Mouse (Mus musculus) bone marrow macrophage, adult 2 months (primary cell): ENCODE measurements at regions not wholly inside any gene's neighbourhood (a gene's known extent, or its start where the extent isn't known, plus 50 kb on each side); places are given as distances from the start of the nearest gene placed in this dataset.

Source experiments
- H3K27ac ChIP-seq: 2 replicates; pipeline ENCODE4 v1.5.1; 2012; ENCODE audit warnings: low read depth, low read length; ENCODE audit not compliant: insufficient read depth
- H3K4me1 ChIP-seq: 2 replicates; pipeline ENCODE4 v1.6.1; 2012; ENCODE audit warnings: low read length; ENCODE audit not compliant: control insufficient read depth, insufficient read depth
- H3K4me3 ChIP-seq: 2 replicates; pipeline ENCODE4 v1.5.1; 2012; ENCODE audit warnings: mild to moderate bottlenecking, low read length, moderate library complexity; ENCODE audit not compliant: insufficient read depth
- CTCF ChIP-seq: IDR thresholded peaks from 2 replicates; pipeline ENCODE4 v1.5.1; 2012; ENCODE audit warnings: low read depth, mild to moderate bottlenecking, low read length, moderate library complexity
- POLR2A ChIP-seq: IDR thresholded peaks from 2 replicates; pipeline ENCODE4 v1.6.1; 2012; ENCODE audit warnings: mild to moderate bottlenecking, low read depth, low read length, borderline replicate concordance

- Histone ChIP-seq H3K27ac (no peak overlapping the region), H3K4me3 (no peak overlapping the region), H3K4me1 (no peaks in the 10 kb centered on the region)
- TF ChIP-seq POLR2A, result no peak
- no peak for TF ChIP-seq CTCF
These were observed 422.3 kb upstream of the A1bg start for GRCm38 (mm10) chr15:61345101-61345500.

- H3K4me1 ChIP-seq, result no peaks in the 10 kb centered on the region
- no peak overlapping the region for H3K27ac ChIP-seq
- no peak overlapping the region for H3K4me3 ChIP-seq
- TF ChIP-seq POLR2A (no peak), CTCF (no peak)
These were observed 419.8 kb upstream of the A1bg start for GRCm38 (mm10) chr15:61342618-61343017.

- TF ChIP-seq POLR2A (no peak), CTCF (no peak)
These were observed 405.1 kb upstream of the A1bg start for GRCm38 (mm10) chr15:61327925-61328324.

GRCm38 (mm10) chr15:61322243-61322642 is 399.4 kb upstream of the A1bg start:
- no peaks in the 10 kb centered on the region for H3K4me1 ChIP-seq
- H3K27ac ChIP-seq, result no peak overlapping the region
- no peak overlapping the region for H3K4me3 ChIP-seq
- TF ChIP-seq CTCF (no peak), POLR2A (no peak)

More at GRCm38 (mm10) chr15:61327925-61328324, 405.1 kb upstream of the A1bg start:
- Histone ChIP-seq H3K4me1 (no peaks in the 10 kb centered on the region), H3K27ac (no peak overlapping the region), H3K4me3 (no peak overlapping the region)

GRCm38 (mm10) chr15:61309452-61310165 is 386.8 kb upstream of the A1bg start:
- Histone ChIP-seq H3K4me1 (no peaks in the 10 kb centered on the region), H3K27ac (no peak overlapping the region), H3K4me3 (no peak overlapping the region)
- no peak for TF ChIP-seq CTCF
- no peak for TF ChIP-seq POLR2A

GRCm38 (mm10) chr15:61308936-61309335 is 386.1 kb upstream of the A1bg start:
- Histone ChIP-seq H3K27ac (no peak overlapping the region), H3K4me3 (no peak overlapping the region), H3K4me1 (no peaks in the 10 kb centered on the region)
- TF ChIP-seq POLR2A, result no peak

GRCm38 (mm10) chr15:61304546-61304945 is 381.7 kb upstream of the A1bg start:
- TF ChIP-seq POLR2A, result no peak
- no peak for TF ChIP-seq CTCF
- H3K4me3 ChIP-seq, result no peak overlapping the region
- H3K27ac ChIP-seq, result no peak overlapping the region
- H3K4me1 ChIP-seq, result no peaks in the 10 kb centered on the region

GRCm38 (mm10) chr15:61299796-61300195 is 377.0 kb upstream of the A1bg start:
- Histone ChIP-seq H3K4me1 (no peaks in the 10 kb centered on the region), H3K27ac (no peak overlapping the region), H3K4me3 (no peak overlapping the region)
- TF ChIP-seq CTCF (no peak), POLR2A (no peak)

GRCm38 (mm10) chr15:61297447-61298208 is 374.8 kb upstream of the A1bg start:
- Histone ChIP-seq H3K27ac (no peak overlapping the region), H3K4me1 (no peaks in the 10 kb centered on the region), H3K4me3 (no peak overlapping the region)
- TF ChIP-seq CTCF (no peak), POLR2A (no peak)

- Histone ChIP-seq H3K4me3 (no peak overlapping the region), H3K27ac (no peak overlapping the region), H3K4me1 (no peaks in the 10 kb centered on the region)
- no peak for TF ChIP-seq CTCF
- TF ChIP-seq POLR2A, result no peak
These were observed 371.8 kb upstream of the A1bg start for GRCm38 (mm10) chr15:61294616-61295015.
